Comparison of ENCODE assay signal across 8 mouse cellular contexts in genomic region chr4:114909602-114910484, GRCm38 (mm10). TPM values are rescaled to one million over a fixed set of nuclear protein-coding genes. Genes with fewer than 3 reads are reported as not detected.
DNase-seq lines count a peak whose midpoint lies in the region; ATAC-seq and TF ChIP-seq lines count a peak whose summit lies in the region.

No protein-coding gene starts in this region.

- no peak for TF ChIP-seq POLR2A in kidney, adult 2 months (IDR thresholded peaks at IDR 0.05; ENCODE audit: low read depth, low read length)

- intact Hi-C loops in heart, postnatal 14 days (cut with DNase I), result loop anchor here (5.0 kb wide), 3 partner anchors 72 to 263 kb away; partner anchors contain the start of gene Tal1

- H3K36me3 ChIP-seq in kidney, adult 2 months (ENCODE audit: control insufficient read depth, insufficient read depth, low read length), result no peaks in the 10 kb centered on the region

- H3K27me3 ChIP-seq in kidney, adult 2 months (replicated peaks; ENCODE audit: control insufficient read depth, insufficient read depth, low read length), result peaks cover 2% of the 10 kb centered on the region; the same call in 1 of the 2 replicates

- H3K4me1 ChIP-seq in kidney, adult 2 months (ENCODE audit: control insufficient read depth, insufficient read depth, low read length), result no peaks in the 10 kb centered on the region

- 7% methylated on average over 20 of the region's 20 CpGs for WGBS in kidney, adult 2 months

- peak overlapping the region; percentile 68 for H3K4me3 ChIP-seq in kidney, adult 2 months (ENCODE audit: insufficient read depth, low read depth, low read length)

- DNase-seq in kidney, adult 2 months, result peak; percentile 31
- no peak for DNase-seq in kidney, adult 11 months
- peak; percentile 40 to 54 for DNase-seq in heart, postnatal 14 days
- DNase-seq in liver, result peak; percentile 44
- peak; percentile 61 to 62 for DNase-seq in thymus, postnatal 36 days
- DNase-seq in urinary bladder, postnatal 4 days (ENCODE audit: low spot score in 2 of 2), result no peak

- no peak overlapping the region for H3K27ac ChIP-seq in kidney, adult 2 months (ENCODE audit: insufficient read depth, low read depth, low read length)

- TF ChIP-seq CTCF in kidney, adult 2 months (conservative IDR thresholded peaks at IDR 0.05; ENCODE audit: insufficient read depth, insufficient read length, low read depth, low read length), result peak; percentile 47

- peak; percentile 45 for ATAC-seq in common myeloid progenitor, adult 5-6 weeks (replicated peaks; ENCODE audit: low read depth, poor library complexity, severe bottlenecking)
- 0 out of 2 replicates have a peak, but pooled peaks have one; percentile 15 for ATAC-seq in monocyte, adult 5-6 weeks (replicated peaks; ENCODE audit: insufficient number of reproducible peaks, low FRiP score, low TSS enrichment, poor library complexity, severe bottlenecking)

RNA-seq across cellular contexts. Expression of gene Foxd2, which starts 1.2 kb away (rescaled TPM):
- 1.5 and 1.7 TPM in 2 replicates for polyA plus RNA-seq in kidney, adult 2 months (2012; rRNA removed)
- total RNA-seq in common myeloid progenitor, adult 5-6 weeks (2017), result 0.09 and 1.3 TPM in 2 replicates
- under 1 TPM; 0.38 to 0.39 TPM for total RNA-seq in heart, postnatal 14 days (2021)
- total RNA-seq in monocyte, adult 5-6 weeks (2017), result 0.10 to 1.5 TPM (median 0.75 TPM) in 3 replicates

RNA-seq across cellular contexts. Expression of gene Foxe3, which starts 16.0 kb away (rescaled TPM):
- not detected in 2 replicates for polyA plus RNA-seq in kidney, adult 2 months (2012; rRNA removed)
- not detected in 2 replicates for total RNA-seq in common myeloid progenitor, adult 5-6 weeks (2017)
- total RNA-seq in heart, postnatal 14 days (2021), result not detected
- total RNA-seq in monocyte, adult 5-6 weeks (2017), result not detected in 3 replicates

Comparison
In these comparisons a context has a peak if more than half of its experiments do, and no peak if none do; other contexts are left out.
1. DNase-seq: peak in kidney, adult 2 months (single experiment), heart, postnatal 14 days (2 of 2), liver (single experiment) and thymus, postnatal 36 days (2 of 2); none in kidney, adult 11 months (single experiment) and urinary bladder, postnatal 4 days (0 of 2).